Mouse (Mus musculus) hindbrain, embryonic 16.5 days (tissue): ENCODE results near the gene Man2b2. TPM values are rescaled to one million over a fixed set of nuclear protein-coding genes. Genes with fewer than 3 reads are reported as not detected.

Experiments
- ATAC-seq: fragments of 200-750 bp; cut with Nextera tagmentation; 2 replicates; pipeline ENCODE4 v1.8.0; 2017; ENCODE audit warnings: moderate TSS enrichment, moderate library complexity
- H3K27ac ChIP-seq: fragments of 300-500 bp; sonication (generic); 2 replicates; pipeline ENCODE4 v1.5.1; 2014; ENCODE audit warnings: low read depth, mild to moderate bottlenecking, control low read depth, low read length, moderate library complexity
- H3K27me3 ChIP-seq: fragments of 300-500 bp; sonication (generic); replicated peaks from 2 replicates; pipeline ENCODE4 v1.6.1; 2014; ENCODE audit warnings: low read length; ENCODE audit not compliant: control insufficient read depth, insufficient read depth
- H3K36me3 ChIP-seq: fragments of 300-500 bp; sonication (generic); 2 replicates; pipeline ENCODE4 v1.6.1; 2014; ENCODE audit warnings: mild to moderate bottlenecking, low read length, moderate library complexity, mixed read lengths; ENCODE audit not compliant: control insufficient read depth, insufficient read depth
- H3K4me1 ChIP-seq: fragments of 300-500 bp; sonication (generic); 2 replicates; pipeline ENCODE4 v1.6.1; 2014; ENCODE audit warnings: low read depth, low read length; ENCODE audit not compliant: control insufficient read depth, insufficient read depth
- H3K4me2 ChIP-seq: fragments of 300-500 bp; sonication (generic); 2 replicates; pipeline ENCODE4 v1.6.1; 2014; ENCODE audit warnings: mild to moderate bottlenecking, low read length, control low read depth, moderate library complexity
- H3K4me3 ChIP-seq: fragments of 300-500 bp; sonication (generic); 2 replicates; pipeline ENCODE4 v1.5.1; 2014; ENCODE audit warnings: mild to moderate bottlenecking, low read length, control low read depth, moderate library complexity
- H3K9ac ChIP-seq: fragments of 300-500 bp; sonication (generic); 2 replicates; pipeline ENCODE4 v1.6.1; 2014; ENCODE audit warnings: low read depth, mild to moderate bottlenecking, control low read depth, low read length, moderate library complexity
- H3K9me3 ChIP-seq: fragments of 300-500 bp; sonication (generic); 2 replicates; pipeline ENCODE4 v1.6.1; 2014; ENCODE audit warnings: mild to moderate bottlenecking, low read length, moderate library complexity; ENCODE audit not compliant: control insufficient read depth
- WGBS: fragments of 180-500 bp; shearing (Covaris S2); extraction: QIAGEN DNeasy Blood & Tissue Kit; methylation state at CpG from one replicate; pipeline ENCODE4 v1.1.7; 2014; 5-methylcytosine and 5-hydroxymethylcytosine counted together
- polyA plus RNA-seq: library from polyadenylated mRNA; unstranded; fragments of >200 nt; fragmentation: Nextera tagmentation; extraction: Ambion mirVana; gene quantifications from 2 replicates; pipeline ENCODE4 v1.2.1, GENCODE M21; 2015

Gene Man2b2
- polyA plus RNA-seq, 1 experiment from 2014 or later, result 13.8 TPM

- no peaks in the 10 kb centered on the region for H3K36me3 ChIP-seq
- H3K9me3 ChIP-seq, result no peaks in the 10 kb centered on the region
- no peak for ATAC-seq
- no peak overlapping the region for H3K4me3 ChIP-seq
- H3K9ac ChIP-seq, result no peak overlapping the region
- no peak overlapping the region for H3K27ac ChIP-seq
- no peaks in the 10 kb centered on the region; the same call in 1 of the 2 replicates for H3K4me1 ChIP-seq
- no peak overlapping the region for H3K4me2 ChIP-seq
- 65% methylated on average over 1 of the region's 1 CpGs for WGBS
- H3K27me3 ChIP-seq, result no peaks in the 10 kb centered on the region
Measured at GRCm38 (mm10) chr5:36841701-36842100, 11.2 kb upstream of the Man2b2 start.

GRCm38 (mm10) chr5:36840092-36840491 is 9.6 kb upstream of the Man2b2 start:
- no peaks in the 10 kb centered on the region for H3K27me3 ChIP-seq
- no peak for ATAC-seq
- no peak overlapping the region for H3K4me2 ChIP-seq
- no peaks in the 10 kb centered on the region for H3K36me3 ChIP-seq
- no peaks in the 10 kb centered on the region for H3K9me3 ChIP-seq
- 86% methylated on average over 7 of the region's 7 CpGs for WGBS
- no peak overlapping the region for H3K9ac ChIP-seq
- H3K27ac ChIP-seq, result no peak overlapping the region
- H3K4me1 ChIP-seq, result no peaks in the 10 kb centered on the region; the same call in 1 of the 2 replicates
- H3K4me3 ChIP-seq, result no peak overlapping the region

- H3K4me2 ChIP-seq, result no peak overlapping the region
- no peaks in the 10 kb centered on the region for H3K36me3 ChIP-seq
- no peak overlapping the region for H3K4me3 ChIP-seq
- no peak overlapping the region for H3K9ac ChIP-seq
- no peaks in the 10 kb centered on the region for H3K27me3 ChIP-seq
- no peaks in the 10 kb centered on the region; the same call in 1 of the 2 replicates for H3K4me1 ChIP-seq
- ATAC-seq, result no peak
- no peaks in the 10 kb centered on the region for H3K9me3 ChIP-seq
- H3K27ac ChIP-seq, result no peak overlapping the region
- WGBS, result 84% methylated on average over 8 of the region's 8 CpGs
Measured at GRCm38 (mm10) chr5:36839602-36840001, 9.1 kb upstream of the Man2b2 start.

GRCm38 (mm10) chr5:36839032-36839431 is 8.6 kb upstream of the Man2b2 start:
- no peak overlapping the region for H3K4me3 ChIP-seq
- no peaks in the 10 kb centered on the region for H3K9me3 ChIP-seq
- no peak overlapping the region for H3K27ac ChIP-seq
- no peak overlapping the region for H3K4me2 ChIP-seq
- 63% methylated on average over 2 of the region's 2 CpGs for whole genome bisulfite sequencing
- ATAC-seq, result peak; percentile 50; the same call in 1 of the 2 replicates
- H3K9ac ChIP-seq, result no peak overlapping the region
- H3K36me3 ChIP-seq, result no peaks in the 10 kb centered on the region
- no peaks in the 10 kb centered on the region for H3K27me3 ChIP-seq
- H3K4me1 ChIP-seq, result no peaks in the 10 kb centered on the region

GRCm38 (mm10) chr5:36835933-36836332 is 5.5 kb upstream of the Man2b2 start:
- Histone ChIP-seq H3K4me3 (no peak overlapping the region), H3K9me3 (no peaks in the 10 kb centered on the region), H3K4me2 (no peak overlapping the region), H3K27ac (no peak overlapping the region), H3K36me3 (no peaks in the 10 kb centered on the region), H3K4me1 (peaks cover under 1% of the 10 kb centered on the region), H3K9ac (no peak overlapping the region), H3K27me3 (no peaks in the 10 kb centered on the region)
- ATAC-seq, result peak; percentile 76
- WGBS, result under 1% methylated on average over 6 of the region's 6 CpGs

GRCm38 (mm10) chr5:36831272-36831671 is 819 bp upstream of the Man2b2 start:
- WGBS, result 68% methylated on average over 7 of the region's 7 CpGs
- no peaks in the 10 kb centered on the region for H3K27me3 ChIP-seq
- H3K4me2 ChIP-seq, result no peak overlapping the region; the same call in 1 of the 2 replicates
- H3K4me1 ChIP-seq, result peaks cover 9% of the 10 kb centered on the region
- H3K36me3 ChIP-seq, result no peaks in the 10 kb centered on the region
- no peak overlapping the region for H3K9ac ChIP-seq
- no peak overlapping the region for H3K27ac ChIP-seq
- no peak overlapping the region for H3K4me3 ChIP-seq
- ATAC-seq, result peak; percentile 59; the same call in 1 of the 2 replicates
- no peaks in the 10 kb centered on the region for H3K9me3 ChIP-seq

GRCm38 (mm10) chr5:36829098-36829497 is 1.4 kb downstream of the Man2b2 start:
- peaks cover under 1% of the 10 kb centered on the region; the same call in 1 of the 2 replicates for H3K36me3 ChIP-seq
- no peak overlapping the region for H3K27ac ChIP-seq
- no peaks in the 10 kb centered on the region for H3K27me3 ChIP-seq
- no peak overlapping the region for H3K4me2 ChIP-seq
- no peaks in the 10 kb centered on the region for H3K9me3 ChIP-seq
- no peak overlapping the region for H3K4me3 ChIP-seq
- ATAC-seq, result no peak
- H3K4me1 ChIP-seq, result peaks cover 9% of the 10 kb centered on the region
- no peak overlapping the region for H3K9ac ChIP-seq
- WGBS, result 86% methylated on average over 4 of the region's 4 CpGs

- H3K4me1 ChIP-seq, result no peaks in the 10 kb centered on the region
- no peaks in the 10 kb centered on the region for H3K9me3 ChIP-seq
- no peak overlapping the region for H3K27ac ChIP-seq
- no peaks in the 10 kb centered on the region for H3K27me3 ChIP-seq
- H3K4me3 ChIP-seq, result no peak overlapping the region
- ATAC-seq, result no peak
- WGBS, result 86% methylated on average over 4 of the region's 4 CpGs
- H3K4me2 ChIP-seq, result no peak overlapping the region
- H3K9ac ChIP-seq, result no peak overlapping the region
- peaks cover 11% of the 10 kb centered on the region for H3K36me3 ChIP-seq
Measured at GRCm38 (mm10) chr5:36822907-36823306, 7.5 kb downstream of the Man2b2 start.

GRCm38 (mm10) chr5:36820142-36820541 is 10.3 kb downstream of the Man2b2 start:
- Histone ChIP-seq H3K27ac (no peak overlapping the region), H3K9ac (no peak overlapping the region), H3K9me3 (no peaks in the 10 kb centered on the region), H3K36me3 (peaks cover 11% of the 10 kb centered on the region), H3K4me3 (no peak overlapping the region), H3K4me1 (no peaks in the 10 kb centered on the region), H3K27me3 (no peaks in the 10 kb centered on the region), H3K4me2 (no peak overlapping the region)
- peak; percentile 45; the same call in 1 of the 2 replicates for ATAC-seq
- WGBS, result 51% methylated on average over 6 of the region's 6 CpGs

GRCm38 (mm10) chr5:36819742-36820141 is 10.7 kb downstream of the Man2b2 start:
- Histone ChIP-seq H3K27me3 (no peaks in the 10 kb centered on the region), H3K36me3 (peaks cover 11% of the 10 kb centered on the region), H3K4me3 (no peak overlapping the region), H3K9me3 (no peaks in the 10 kb centered on the region), H3K27ac (no peak overlapping the region), H3K9ac (no peak overlapping the region), H3K4me1 (no peaks in the 10 kb centered on the region), H3K4me2 (no peak overlapping the region)
- 0 out of 2 replicates have a peak, but pooled peaks have one; percentile 15 for ATAC-seq
- WGBS, result 83% methylated on average over 5 of the region's 5 CpGs
